Mouse (Mus musculus) spleen, adult 2 months (tissue): ENCODE measurements at regions not wholly inside any gene's neighbourhood (a gene's known extent, or its start where the extent isn't known, plus 50 kb on each side); places are given as distances from the start of the nearest gene placed in this dataset.

Experiments
- DNase-seq, 2 experiments: peaks; one replicate each; pipeline versions ENCODE4 v3.0.0 to v3.0.0-alpha.2; 2012 to 2021; ENCODE audit warnings: low spot score in 2 of 2, low read depth in 1 of 2
- H3K27ac ChIP-seq: fragments of 200-500 bp; 2 replicates; pipeline ENCODE4 v1.5.1; 2012; ENCODE audit warnings: low read length, inconsistent platforms; ENCODE audit not compliant: insufficient read depth
- H3K27me3 ChIP-seq: fragments of 200-500 bp; 2 replicates; pipeline ENCODE4 v1.6.1; 2012; ENCODE audit warnings: mild to moderate bottlenecking, moderate library complexity, low read length, inconsistent platforms; ENCODE audit not compliant: control insufficient read depth, insufficient read depth
- H3K36me3 ChIP-seq: fragments of 200-500 bp; 2 replicates; pipeline ENCODE4 v1.6.1; 2012; ENCODE audit warnings: mild to moderate bottlenecking, low read length, inconsistent platforms; ENCODE audit not compliant: control insufficient read depth, insufficient read depth
- H3K4me1 ChIP-seq: fragments of 200-500 bp; 2 replicates; pipeline ENCODE4 v1.6.1; 2011; ENCODE audit warnings: inconsistent platforms; ENCODE audit not compliant: control insufficient read depth, insufficient read depth, insufficient read length
- H3K4me3 ChIP-seq: fragments of 200-500 bp; 2 replicates; pipeline ENCODE4 v1.5.1; 2011; ENCODE audit warnings: mild to moderate bottlenecking, inconsistent platforms; ENCODE audit not compliant: insufficient read depth, insufficient read length; ENCODE audit errors: extremely low read depth
- CTCF ChIP-seq: fragments of 200-500 bp; IDR thresholded peaks from 2 replicates; pipeline ENCODE4 v1.5.1; 2011; ENCODE audit warnings: mild to moderate bottlenecking, inconsistent platforms; ENCODE audit not compliant: insufficient read depth, insufficient read length, insufficient replicate concordance; ENCODE audit errors: extremely low read depth
- POLR2A ChIP-seq: fragments of 200-500 bp; IDR thresholded peaks from 2 replicates; pipeline ENCODE4 v1.6.1; 2011; ENCODE audit warnings: low read depth, low read length, inconsistent platforms
- WGBS: fragments of 180-500 bp; shearing (Covaris S2); methylation state at CpG from one replicate; pipeline ENCODE4 v1.1.7; 2018; 5-methylcytosine and 5-hydroxymethylcytosine counted together

DNA sequence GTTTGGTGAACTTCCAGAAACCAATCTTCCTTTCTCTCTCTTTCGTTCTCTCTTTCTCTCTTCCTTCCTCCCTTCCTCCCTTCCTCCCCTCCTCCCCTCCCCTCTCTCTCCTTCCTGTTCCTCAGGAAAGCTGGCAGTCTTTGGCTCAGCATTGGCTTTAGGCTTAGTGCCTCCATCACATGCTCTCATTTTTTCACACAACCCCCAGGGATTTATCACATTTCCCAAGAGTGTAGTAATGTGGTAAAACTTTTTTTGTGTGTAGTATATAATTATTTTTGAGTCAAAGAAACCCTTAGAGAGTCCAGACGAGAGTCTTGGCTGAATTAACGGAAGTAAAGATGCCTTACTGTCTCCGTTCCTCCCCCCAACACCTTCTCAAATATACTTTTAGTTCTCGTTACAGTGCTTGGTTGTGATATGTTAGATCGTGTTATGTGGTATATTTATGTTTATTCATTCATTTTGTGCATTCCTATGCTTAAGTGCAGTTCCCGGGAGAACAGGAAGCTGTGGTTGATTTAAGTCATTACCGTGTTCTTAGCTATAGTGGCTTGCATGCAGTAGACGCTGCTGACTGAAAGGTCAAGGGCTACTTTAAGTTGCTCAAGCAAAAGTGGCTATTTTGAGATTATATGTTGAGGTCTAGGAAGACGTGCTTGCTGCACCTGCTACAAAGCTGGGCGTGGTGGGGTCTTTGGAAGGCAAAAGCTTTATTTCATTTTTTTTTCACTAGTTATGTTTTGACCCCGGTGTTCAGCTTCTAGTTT lies 194.7 kb upstream of the Gjb5 start:
- 39% methylated on average over 12 of the region's 12 CpGs for WGBS
- TF ChIP-seq POLR2A (no peak), CTCF (no peak)
- DNase-seq = no peak

DNA sequence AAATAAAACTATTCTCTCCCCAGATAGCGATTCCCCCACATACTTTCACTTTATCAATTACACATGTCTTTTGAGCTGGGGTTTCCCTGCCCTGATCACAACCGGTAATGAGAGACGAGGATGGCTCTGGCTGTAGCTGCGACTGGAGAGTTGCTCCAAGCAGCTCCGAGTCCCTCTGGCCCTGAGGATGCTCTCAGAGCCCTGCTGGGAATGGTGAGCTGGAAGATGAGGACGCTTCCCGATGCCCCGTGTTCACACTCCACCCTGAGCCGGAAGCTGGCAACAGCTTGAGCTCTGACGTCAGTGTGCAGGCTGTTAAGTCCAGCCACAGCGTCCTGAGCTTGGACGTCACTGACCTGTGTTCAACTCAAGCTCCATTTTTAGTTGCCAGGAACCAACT lies 191.6 kb upstream of the Gjb5 start:
- Histone ChIP-seq H3K4me1 (no peaks in the 10 kb centered on the region), H3K27me3 (no peaks in the 10 kb centered on the region), H3K27ac (no peak overlapping the region), H3K36me3 (no peaks in the 10 kb centered on the region), H3K4me3 (no peak overlapping the region)
- DNase-seq = no peak
- TF ChIP-seq POLR2A = no peak
- 33% methylated on average over 12 of the region's 12 CpGs for WGBS

More for the DNA sequence above, 194.7 kb upstream of the Gjb5 start:
- no peak overlapping the region for H3K27ac ChIP-seq
- H3K36me3 ChIP-seq = no peaks in the 10 kb centered on the region
- no peaks in the 10 kb centered on the region for H3K27me3 ChIP-seq
- no peak overlapping the region for H3K4me3 ChIP-seq
- H3K4me1 ChIP-seq = no peaks in the 10 kb centered on the region

DNA sequence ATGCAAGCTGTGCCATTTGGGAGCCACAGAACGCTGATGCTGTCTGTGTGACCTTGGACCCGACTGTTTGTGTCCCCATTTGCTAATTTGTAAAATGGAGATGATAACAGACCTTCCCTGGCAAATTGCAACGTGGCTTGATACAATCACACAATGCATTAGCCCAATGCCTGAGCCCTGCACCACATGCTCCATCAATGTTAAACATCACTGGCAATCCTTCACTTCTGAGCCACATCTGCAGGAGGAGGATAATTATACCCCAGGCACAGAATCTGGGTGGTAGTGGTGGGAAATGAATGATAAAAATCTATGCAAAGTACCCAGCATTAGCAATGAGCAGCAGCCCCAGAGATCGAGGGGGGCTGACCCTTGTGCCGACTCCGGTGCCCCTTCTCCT lies 191.0 kb upstream of the Gjb5 start:
- H3K36me3 ChIP-seq = no peaks in the 10 kb centered on the region
- DNase-seq = no peak
- WGBS = 63% methylated on average over 6 of the region's 6 CpGs

GRCm38 (mm10) chr4:127545106-127545505 lies 187.1 kb upstream of the Gjb5 start:
- H3K4me3 ChIP-seq = no peak overlapping the region
- H3K36me3 ChIP-seq = no peaks in the 10 kb centered on the region
- no peak for DNase-seq
- WGBS = 80% methylated on average over 6 of the region's 6 CpGs
- TF ChIP-seq CTCF = no peak
- no peak for TF ChIP-seq POLR2A
- H3K4me1 ChIP-seq = no peaks in the 10 kb centered on the region
- no peak overlapping the region for H3K27ac ChIP-seq
- H3K27me3 ChIP-seq = no peaks in the 10 kb centered on the region

More for the DNA sequence above, 191.0 kb upstream of the Gjb5 start:
- TF ChIP-seq CTCF (no peak), POLR2A (no peak)
- Histone ChIP-seq H3K4me3 (no peak overlapping the region), H3K27me3 (no peaks in the 10 kb centered on the region), H3K4me1 (no peaks in the 10 kb centered on the region), H3K27ac (no peak overlapping the region)

DNA sequence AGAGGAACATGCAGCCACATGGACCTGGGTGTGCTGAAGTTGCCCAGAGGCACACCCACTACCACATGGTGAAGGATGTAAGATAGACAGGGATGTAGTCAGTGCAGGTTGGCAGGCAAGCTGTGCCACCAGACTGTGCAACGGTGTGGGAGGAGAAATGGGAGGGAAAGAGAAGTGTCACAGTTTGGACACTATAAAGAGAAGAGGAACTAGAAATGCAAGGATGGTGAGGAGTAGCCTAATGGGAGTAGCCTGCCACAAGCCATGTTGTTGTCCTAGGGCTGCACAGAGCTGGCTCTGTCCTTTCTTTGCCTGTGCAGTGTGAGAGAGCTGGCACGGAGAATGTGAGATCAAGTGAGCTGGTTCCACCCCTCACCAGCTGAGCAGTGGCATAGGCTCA lies 185.3 kb upstream of the Gjb5 start:
- no peak overlapping the region for H3K4me3 ChIP-seq

GRCm38 (mm10) chr4:127542771-127543170 lies 184.8 kb upstream of the Gjb5 start:
- Histone ChIP-seq H3K4me3 (no peak overlapping the region), H3K36me3 (no peaks in the 10 kb centered on the region), H3K4me1 (no peaks in the 10 kb centered on the region), H3K27ac (no peak overlapping the region), H3K27me3 (no peaks in the 10 kb centered on the region)
- 87% methylated on average over 4 of the region's 4 CpGs for WGBS
- no peak for DNase-seq
- no peak for TF ChIP-seq CTCF
- no peak for TF ChIP-seq POLR2A

More for the DNA sequence above, 185.3 kb upstream of the Gjb5 start:
- Histone ChIP-seq H3K36me3 (no peaks in the 10 kb centered on the region), H3K4me1 (no peaks in the 10 kb centered on the region), H3K27ac (no peak overlapping the region), H3K27me3 (no peaks in the 10 kb centered on the region)
- WGBS = 79% methylated on average over 2 of the region's 2 CpGs
- TF ChIP-seq POLR2A = no peak
- TF ChIP-seq CTCF = no peak
- DNase-seq = no peak

DNA sequence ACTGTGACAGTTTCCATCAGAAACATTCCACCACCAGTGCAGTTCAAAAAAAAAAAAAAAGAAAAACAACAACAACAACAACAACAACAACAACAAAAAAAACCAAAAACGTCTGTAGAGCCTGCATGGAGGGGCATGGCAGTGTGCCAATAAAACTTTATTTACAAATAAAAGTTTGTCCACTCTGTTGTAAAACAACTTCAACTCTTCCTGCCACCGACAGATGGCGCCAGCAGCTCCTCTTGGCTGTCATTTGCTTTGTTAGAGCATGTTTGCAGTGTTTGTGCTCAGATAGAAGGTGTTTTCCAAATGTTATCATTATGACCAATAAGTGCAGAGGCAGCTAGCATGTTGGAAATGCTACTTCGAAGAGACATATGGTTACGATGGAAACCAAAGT lies 179.0 kb upstream of the Gjb5 start:
- H3K4me3 ChIP-seq = no peak overlapping the region
- no peaks in the 10 kb centered on the region for H3K4me1 ChIP-seq
- WGBS = 48% methylated on average over 5 of the region's 5 CpGs
- H3K27me3 ChIP-seq = no peaks in the 10 kb centered on the region
- no peak overlapping the region for H3K27ac ChIP-seq
- no peaks in the 10 kb centered on the region for H3K36me3 ChIP-seq
- no peak for DNase-seq
- TF ChIP-seq CTCF (no peak), POLR2A (no peak)
